Mouse (Mus musculus): ENCODE data around the gene Rhbdf2.

- TF ChIP-seq CTCF (IDR thresholded peaks at IDR 0.05; ENCODE audit: borderline replicate concordance, insufficient read depth, low read length) (no peak), POLR2A (IDR thresholded peaks at IDR 0.05; ENCODE audit: low read depth, low read length) (no peak)
These were observed 41.1 kb downstream of the Rhbdf2 start for GRCm38 (mm10) chr11:116585682-116586081.

Data from embryonic fibroblast, embryonic 13.5 days (primary cell).